Mouse (Mus musculus) ovary, postnatal 14 days (tissue): ENCODE data around the gene Pcp2.
"Not testable (repeated sequence)": the region's sequence is repeated elsewhere in the genome, so short reads cannot be mapped to it uniquely, and the experiment has no call there.

Experiments used
- DNase-seq: peaks from one replicate; pipeline ENCODE4 v3.0.0; 2022; ENCODE audit warnings: low spot score

Gene Pcp2

GRCm38 (mm10) chr8:3621199-3621970, 4.0 kb downstream of the Pcp2 start, which contains the start of the genes Xab2 and Pet100:
Xab2 (minus strand) TSS chr8:3621316.
Pet100 (plus strand) TSS chr8:3621548.
- DNase-seq: peak; percentile 96

DNA sequence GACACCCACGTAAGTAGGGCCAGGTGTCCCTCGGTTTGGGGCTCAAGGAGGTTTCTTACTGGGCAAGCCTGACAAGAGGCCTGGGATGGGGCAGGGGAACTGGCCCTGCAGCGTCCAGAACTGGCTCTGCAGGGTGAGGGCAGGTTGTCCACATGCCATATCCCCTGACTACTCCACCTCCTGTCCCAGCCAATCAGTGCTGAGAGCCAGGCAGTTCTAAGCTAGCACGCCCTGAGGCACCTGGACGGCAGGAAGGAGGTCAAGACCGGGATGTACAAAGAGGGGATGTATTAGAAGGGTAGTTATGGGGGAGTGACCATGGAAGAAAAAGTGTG, 15.6 kb downstream of the Pcp2 start:
- DNase-seq: no peak

DNA sequence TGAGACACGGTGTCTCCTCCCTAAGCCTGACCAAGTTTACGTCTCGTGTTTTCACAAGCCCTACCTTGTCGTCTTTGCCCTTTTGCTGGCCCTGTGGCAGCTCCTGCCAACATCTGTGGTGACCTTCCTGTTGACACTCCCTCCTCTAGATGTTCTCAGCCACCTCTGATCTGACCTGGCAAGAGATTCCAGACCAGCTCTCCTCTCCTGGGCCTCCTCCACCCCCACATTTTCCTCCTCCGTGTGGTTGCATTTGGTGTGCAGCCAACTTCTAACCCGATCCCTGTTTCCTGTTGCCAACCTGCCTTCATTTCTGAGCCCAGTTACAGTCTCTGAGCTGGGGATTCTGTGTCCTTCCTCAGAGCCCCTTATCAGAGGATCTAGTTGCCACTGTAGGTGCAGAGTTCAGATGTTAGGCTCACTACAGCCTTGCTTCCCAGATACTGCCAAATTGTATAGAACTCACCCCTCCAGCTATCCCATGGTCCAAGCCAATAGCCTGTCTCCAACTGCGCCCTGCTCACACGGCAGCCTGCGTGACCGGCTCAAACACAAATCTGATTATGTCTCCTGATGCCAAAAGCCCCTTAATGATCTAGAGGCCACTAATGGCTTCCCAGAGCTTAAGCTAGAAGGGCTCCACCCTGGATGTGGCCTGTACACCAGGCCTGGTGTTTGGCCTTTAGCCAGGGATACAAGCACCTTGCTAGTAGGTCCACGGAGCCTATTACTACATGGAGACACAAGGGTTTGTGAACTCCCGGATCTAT, 16.1 kb downstream of the Pcp2 start:
- DNase-seq: peak; percentile 46

DNA sequence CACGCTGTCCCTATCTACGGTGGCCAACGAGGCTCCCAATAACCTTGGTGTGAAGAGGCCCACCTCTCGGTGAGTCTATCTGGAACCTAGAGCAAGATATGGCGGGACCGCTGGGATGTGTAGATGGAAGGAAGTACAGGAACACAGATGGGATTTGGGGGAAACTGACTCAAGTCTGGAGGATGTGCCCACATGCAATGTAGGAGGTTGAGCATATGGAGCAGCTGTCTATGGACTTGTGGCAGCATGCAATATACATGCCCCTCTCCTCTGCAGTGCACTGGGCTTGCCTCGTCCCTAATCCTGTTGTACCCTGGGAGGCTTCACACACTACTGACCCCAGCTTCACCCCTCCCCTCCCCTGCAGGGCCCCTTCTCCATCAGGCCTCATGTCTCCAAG, 17.5 kb downstream of the Pcp2 start:
- no peak for DNase-seq

- no peak for DNase-seq
Measured at GRCm38 (mm10) chr8:3606593-3606992, 18.8 kb downstream of the Pcp2 start.

GRCm38 (mm10) chr8:3603439-3603838, 21.9 kb downstream of the Pcp2 start:
- DNase-seq: no peak

GRCm38 (mm10) chr8:3600401-3600800, 24.9 kb downstream of the Pcp2 start:
- peak; percentile 48 for DNase-seq

DNA sequence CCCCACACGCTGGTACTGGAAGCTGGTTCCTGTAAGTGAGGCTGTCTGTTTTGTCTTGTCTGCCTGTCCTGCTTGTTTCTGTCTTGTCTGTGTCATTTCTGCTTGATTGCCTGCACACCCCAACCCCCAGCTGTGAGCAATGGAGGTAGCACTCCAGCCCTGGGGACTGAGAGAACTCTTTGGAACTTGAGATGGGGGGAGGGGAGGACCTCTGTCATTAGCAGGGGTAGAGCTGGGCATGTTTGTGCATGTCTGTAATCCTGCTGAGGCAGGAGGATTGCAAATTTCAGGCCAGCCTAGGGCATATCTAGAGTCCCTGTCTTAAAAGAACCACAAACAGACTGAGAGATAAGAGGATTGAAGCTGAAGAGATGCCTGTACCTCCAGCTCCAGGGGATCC, 26.1 kb downstream of the Pcp2 start:
- no peak for DNase-seq

DNA sequence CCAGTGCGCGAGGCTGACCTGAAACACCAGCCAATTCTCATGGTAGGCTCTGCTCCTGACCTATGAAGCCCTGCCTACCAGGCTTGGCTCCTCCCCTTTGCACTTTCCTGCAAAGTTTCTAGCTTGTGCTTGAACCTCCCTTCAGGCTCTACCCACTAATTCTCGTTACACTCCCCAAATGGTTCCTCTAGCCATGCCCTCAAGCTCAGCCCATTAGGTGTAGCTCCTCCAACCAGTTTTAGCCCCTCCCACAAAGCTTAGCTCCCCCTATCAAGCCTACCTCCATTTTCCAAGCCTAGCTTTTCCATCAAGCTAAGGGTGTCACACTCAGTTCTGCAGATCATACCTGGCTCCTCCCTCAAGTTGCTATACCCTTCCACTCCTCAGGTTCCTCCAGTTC, 27.3 kb downstream of the Pcp2 start:
- DNase-seq: no peak

DNA sequence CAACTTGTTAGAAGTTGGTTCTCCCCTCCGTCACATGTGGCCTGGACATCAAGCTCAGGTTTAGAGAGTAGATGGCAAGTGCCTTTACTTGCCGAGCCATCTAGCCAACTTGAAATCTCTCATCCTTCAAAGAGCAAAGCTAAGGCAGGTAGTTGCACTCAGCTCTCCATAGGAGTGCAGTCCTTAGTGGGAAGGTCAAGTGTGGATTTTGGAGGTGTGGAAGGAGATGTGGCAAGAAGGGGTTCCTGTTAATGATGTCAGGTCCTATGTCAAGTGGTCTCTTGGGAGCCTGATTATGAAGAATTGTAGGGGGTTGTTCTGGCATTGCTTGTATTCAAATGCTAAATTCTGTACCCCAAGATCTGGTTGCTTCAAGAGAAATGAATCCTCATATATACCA, 30.9 kb downstream of the Pcp2 start:
- DNase-seq: no peak

DNA sequence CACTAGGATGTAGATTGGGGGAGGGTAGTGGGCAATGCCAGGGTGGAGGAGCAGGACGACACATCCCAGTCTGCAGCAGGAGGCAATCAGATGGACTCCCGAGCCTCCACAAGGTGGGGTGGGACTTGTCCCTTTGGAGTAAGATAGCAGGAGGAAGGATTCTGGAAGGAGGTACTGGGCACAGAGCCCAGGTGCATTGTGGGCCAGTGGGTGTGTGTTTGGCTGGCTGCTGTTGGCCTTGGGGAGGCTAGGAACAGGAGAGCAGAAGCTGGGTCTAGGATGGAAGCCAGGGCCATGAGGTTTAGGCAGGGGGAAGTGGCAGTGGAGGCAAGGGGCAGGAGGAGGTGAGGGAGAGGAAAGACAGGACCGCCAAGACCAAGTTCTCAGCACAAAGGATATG, 31.9 kb downstream of the Pcp2 start:
- peak; percentile 33 for DNase-seq

DNA sequence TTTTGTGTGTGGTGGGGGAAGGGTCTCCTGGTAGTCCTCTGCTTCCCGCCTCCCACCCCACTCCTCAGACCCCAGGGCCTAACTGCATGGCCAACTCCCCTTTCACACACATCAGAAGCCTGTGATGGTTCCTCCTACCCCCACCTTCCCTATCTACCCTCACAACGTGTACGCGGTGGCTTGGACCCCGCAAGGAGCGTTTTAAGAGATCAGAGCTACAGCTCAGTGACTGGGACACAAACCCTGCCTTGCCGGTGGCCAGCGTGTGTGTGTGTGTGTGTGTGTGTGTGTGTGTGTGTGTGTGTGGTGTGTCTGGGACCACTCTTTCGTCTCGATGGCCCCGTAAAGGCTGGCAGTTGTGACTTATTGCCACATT, 37.1 kb downstream of the Pcp2 start:
- no peak for DNase-seq

DNA sequence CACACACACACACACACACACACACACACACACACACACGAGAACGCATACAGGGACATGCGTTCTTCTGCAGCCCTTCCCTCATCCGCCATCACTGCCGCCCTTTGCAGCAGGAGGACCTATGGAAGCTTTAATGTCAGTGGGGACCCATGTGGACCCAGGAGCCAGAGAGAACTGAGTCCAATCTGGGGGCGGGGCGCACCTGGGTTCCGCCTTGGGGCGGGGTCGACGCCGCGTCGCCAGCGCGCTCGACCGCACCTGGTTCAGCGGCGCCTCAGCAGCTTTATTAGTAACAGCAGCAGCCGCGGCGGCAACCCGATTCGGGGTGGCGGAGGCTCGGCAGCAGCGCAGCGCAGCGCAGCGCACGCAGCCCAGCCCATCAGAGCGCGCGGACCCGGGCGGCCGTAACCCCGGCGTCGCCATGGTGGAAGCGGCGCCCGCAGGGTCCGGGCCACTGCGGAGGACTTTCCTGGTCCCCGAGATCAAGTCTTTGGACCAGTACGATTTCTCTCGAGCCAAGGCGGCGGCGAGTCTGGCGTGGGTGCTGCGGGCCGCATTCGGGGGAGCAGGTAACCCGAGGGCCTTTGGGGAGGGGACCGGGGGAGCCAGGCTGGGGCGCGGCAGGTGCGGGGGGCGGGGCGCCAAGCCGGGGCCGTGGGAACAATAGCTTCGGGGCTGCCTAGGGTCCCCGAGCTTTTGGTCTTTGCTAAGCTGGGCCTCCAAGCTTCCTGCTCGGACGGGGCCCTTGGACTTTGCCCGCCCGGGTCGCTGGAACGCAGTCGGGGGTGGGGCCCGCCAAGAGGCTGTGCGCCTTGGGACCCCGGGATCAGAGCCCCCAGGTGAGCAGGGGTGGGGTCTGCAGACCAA, 37.7 kb downstream of the Pcp2 start:
- peak; percentile 55 for DNase-seq

- no peak for DNase-seq
Measured at GRCm38 (mm10) chr8:3586993-3587390, 38.4 kb downstream of the Pcp2 start, which contains the start of gene Camsap3. Camsap3 (plus strand) TSS chr8:3587293.

DNA sequence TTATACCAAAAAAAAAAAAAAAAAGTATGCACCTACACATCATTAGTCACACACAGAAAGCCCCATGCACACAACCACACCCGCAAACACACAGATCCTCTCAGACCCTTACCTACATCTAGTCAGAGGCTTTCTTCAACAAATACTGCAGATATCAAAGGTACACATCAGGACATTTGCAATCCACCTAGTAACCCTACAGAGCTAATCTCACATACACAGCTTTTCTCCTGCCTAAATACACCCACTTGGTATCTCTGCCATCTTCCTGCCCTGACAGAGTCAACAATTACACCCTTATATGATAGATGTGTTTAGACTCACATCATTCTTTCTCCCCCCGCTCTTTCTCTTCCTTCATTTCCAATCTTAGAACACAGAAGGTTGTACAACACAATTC, 38.9 kb downstream of the Pcp2 start:
- DNase-seq: no peak

- DNase-seq: not testable (repeated sequence)
Measured at GRCm38 (mm10) chr8:3581961-3582360, 43.4 kb downstream of the Pcp2 start.

DNA sequence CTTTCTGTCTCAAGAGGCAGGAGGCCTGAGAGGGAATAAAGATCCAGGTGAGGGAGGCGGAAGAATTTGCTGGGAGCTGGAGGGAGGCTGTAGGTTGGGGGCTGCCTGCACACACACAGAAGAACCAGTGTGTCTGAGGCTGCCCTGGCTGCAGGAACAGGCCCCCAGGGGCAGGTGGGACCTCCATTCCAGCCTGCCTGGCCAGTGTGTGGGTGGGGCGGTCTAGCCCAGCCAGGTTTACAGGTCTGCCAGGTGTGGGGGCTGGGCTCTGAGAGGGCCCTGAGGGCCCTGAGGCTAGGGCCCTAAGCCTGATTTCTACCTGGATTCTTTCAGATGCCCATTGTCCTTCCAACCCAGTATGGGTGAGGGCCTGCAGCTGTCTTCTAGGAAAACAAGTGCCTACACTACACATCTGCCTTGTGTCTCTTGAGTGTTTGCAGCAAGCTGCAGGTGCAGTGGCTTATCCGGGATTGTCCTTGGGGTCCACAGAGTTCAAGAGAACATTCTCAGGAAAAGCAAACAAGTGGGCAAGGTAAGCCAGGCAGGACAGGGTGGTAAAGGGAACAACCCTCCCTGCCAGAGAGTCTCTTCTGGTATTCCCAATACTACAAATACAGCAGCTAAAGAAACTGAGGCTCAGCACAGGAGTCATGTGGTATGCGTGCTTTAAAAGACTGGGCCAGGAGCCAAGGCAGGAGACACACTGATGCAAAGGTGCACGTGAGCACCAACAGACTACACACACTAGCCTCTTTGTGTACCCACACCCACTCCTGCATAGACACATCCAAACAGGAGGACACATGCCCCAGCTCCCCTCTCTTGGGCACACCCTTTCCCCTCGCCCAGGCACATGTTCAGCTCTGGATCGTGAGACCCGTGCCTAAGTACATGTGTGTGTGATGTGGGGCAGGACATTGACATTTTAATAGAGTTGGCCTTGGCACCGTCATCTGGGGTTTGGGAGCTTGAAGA, 45.7 kb downstream of the Pcp2 start:
- no peak for DNase-seq

DNA sequence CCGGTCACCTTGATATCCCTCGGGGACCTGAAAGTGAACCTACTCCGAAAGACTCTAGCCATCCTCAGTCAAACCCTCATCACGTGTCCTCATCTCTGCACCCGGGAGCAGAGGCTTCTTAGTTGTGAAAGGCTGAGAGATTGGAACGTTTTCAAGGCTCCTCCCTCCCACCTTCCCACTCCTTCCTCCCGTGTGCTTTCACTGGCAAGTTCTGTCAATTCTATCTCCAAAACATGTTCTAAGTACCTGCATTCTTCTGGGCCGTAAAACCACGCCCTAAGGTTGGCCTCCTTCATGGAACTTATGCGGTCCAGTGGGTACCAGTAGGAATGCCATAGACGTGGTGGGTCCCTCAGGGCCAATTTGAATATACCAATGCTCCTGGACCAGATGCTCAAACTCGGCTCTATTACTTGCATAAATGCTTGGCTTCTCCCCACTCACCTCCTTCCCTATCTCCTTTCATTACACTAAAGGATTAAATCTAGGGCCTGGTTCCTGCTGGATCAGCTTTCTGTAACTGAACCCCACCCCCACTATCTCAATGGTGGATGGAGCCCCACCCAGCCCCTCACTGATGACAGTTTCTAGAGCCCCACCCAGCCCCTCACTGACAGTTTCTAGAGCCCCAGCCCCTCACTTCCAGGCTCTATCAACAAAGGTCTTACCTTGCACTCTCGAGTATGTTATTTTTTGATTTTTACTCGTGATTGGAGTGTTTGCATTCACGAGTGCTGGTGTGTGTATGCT, 49.0 kb downstream of the Pcp2 start:
- DNase-seq: no peak

GRCm38 (mm10) chr8:3574546-3574945, 50.8 kb downstream of the Pcp2 start:
- DNase-seq: no peak
